Mouse (Mus musculus) lung, postnatal 0 days (tissue): Measurements from ENCODE around the gene Slfn5. TPM values are rescaled to one million over a fixed set of nuclear protein-coding genes. Genes with fewer than 3 reads are reported as not detected.

ENCODE experiments used
- ATAC-seq: fragments of 200-750 bp; cut with Nextera tagmentation; 2 replicates; pipeline ENCODE4 v1.8.0; 2017; ENCODE audit warnings: moderate library complexity
- DNase-seq: peaks from one replicate; pipeline ENCODE4 v3.0.0-alpha.2; 2016; ENCODE audit warnings: low spot score
- H3K27ac ChIP-seq: fragments of 300-500 bp; sonication (generic); 2 replicates; pipeline ENCODE4 v1.5.1; 2014; ENCODE audit warnings: antibody characterized with exemption, mild to moderate bottlenecking, low read length, mixed read lengths
- H3K27me3 ChIP-seq: fragments of 300-500 bp; sonication (generic); replicated peaks from 2 replicates; pipeline ENCODE4 v1.6.1; 2014; ENCODE audit warnings: low read length, mixed read lengths; ENCODE audit not compliant: insufficient read depth
- H3K36me3 ChIP-seq: fragments of 300-500 bp; sonication (generic); 2 replicates; pipeline ENCODE4 v1.6.1; 2014; ENCODE audit warnings: low read length, mixed read lengths; ENCODE audit not compliant: insufficient read depth
- H3K4me1 ChIP-seq: fragments of 300-500 bp; sonication (generic); 2 replicates; pipeline ENCODE4 v1.6.1; 2014; ENCODE audit warnings: antibody characterized with exemption, low read depth, low read length, mixed read lengths; ENCODE audit not compliant: insufficient read depth
- H3K4me2 ChIP-seq: fragments of 300-500 bp; sonication (generic); replicated peaks from 2 replicates; pipeline ENCODE4 v1.6.1; 2014; ENCODE audit warnings: low read depth, mild to moderate bottlenecking, low read length, moderate library complexity, mixed read lengths
- H3K4me3 ChIP-seq: fragments of 300-500 bp; sonication (generic); 2 replicates; pipeline ENCODE4 v1.5.1; 2014; ENCODE audit warnings: low read depth, low read length
- H3K9ac ChIP-seq: fragments of 300-500 bp; sonication (generic); replicated peaks from 2 replicates; pipeline ENCODE4 v1.6.1; 2014; ENCODE audit warnings: low read depth, mild to moderate bottlenecking
- H3K9me3 ChIP-seq: fragments of 300-500 bp; sonication (generic); 2 replicates; pipeline ENCODE4 v1.6.1; 2016; ENCODE audit warnings: low read length, mixed read lengths
- CTCF ChIP-seq: IDR thresholded peaks from 2 replicates; pipeline ENCODE4 v1.5.1; 2016; ENCODE audit warnings: antibody characterized with exemption, mild to moderate bottlenecking
- EP300 ChIP-seq: IDR thresholded peaks from 2 replicates; pipeline ENCODE4 v1.6.1; 2016; ENCODE audit warnings: antibody characterized with exemption, mild to moderate bottlenecking, control low read depth
- WGBS: fragments of 180-500 bp; shearing (Covaris S2); extraction: QIAGEN DNeasy Blood & Tissue Kit; methylation state at CpG from one replicate; pipeline ENCODE4 v1.1.7; 2014; 5-methylcytosine and 5-hydroxymethylcytosine counted together
- polyA plus RNA-seq: library from polyadenylated mRNA; unstranded; fragments of >200 nt; fragmentation: Nextera tagmentation; extraction: Ambion mirVana; gene quantifications from 2 replicates; pipeline ENCODE4 v1.2.1, GENCODE M21; 2015

Slfn5 gene
- polyA plus RNA-seq = 25.8 and 29.9 TPM in 2 replicates

- peak within 1 kb of the TSS; percentile 45 for H3K4me2 ChIP-seq
- no peaks in the 10 kb centered on the region; the same call in 1 of the 2 replicates for H3K27me3 ChIP-seq
- peak; percentile 79 for ATAC-seq
- peak within 1 kb of the TSS; percentile 50 for H3K4me3 ChIP-seq
- no peaks in the 10 kb centered on the region for H3K4me1 ChIP-seq
- DNase-seq = peak; percentile 58
- H3K9ac ChIP-seq = peak within 1 kb of the TSS; percentile 56
- H3K36me3 ChIP-seq = no peaks in the 10 kb centered on the region
- 5% methylated on average over 10 of the region's 10 CpGs for WGBS
- H3K9me3 ChIP-seq = no peaks in the 10 kb centered on the region
- peak within 1 kb of the TSS; percentile 86 for H3K27ac ChIP-seq
- TF ChIP-seq CTCF = no peak
- no peak; the same call in 1 of the 2 replicates for TF ChIP-seq EP300
Observed at GRCm38 (mm10) chr11:82950736-82951481, at the start of gene Slfn5. Slfn5 (plus strand) TSS chr11:82951349.

DNA sequence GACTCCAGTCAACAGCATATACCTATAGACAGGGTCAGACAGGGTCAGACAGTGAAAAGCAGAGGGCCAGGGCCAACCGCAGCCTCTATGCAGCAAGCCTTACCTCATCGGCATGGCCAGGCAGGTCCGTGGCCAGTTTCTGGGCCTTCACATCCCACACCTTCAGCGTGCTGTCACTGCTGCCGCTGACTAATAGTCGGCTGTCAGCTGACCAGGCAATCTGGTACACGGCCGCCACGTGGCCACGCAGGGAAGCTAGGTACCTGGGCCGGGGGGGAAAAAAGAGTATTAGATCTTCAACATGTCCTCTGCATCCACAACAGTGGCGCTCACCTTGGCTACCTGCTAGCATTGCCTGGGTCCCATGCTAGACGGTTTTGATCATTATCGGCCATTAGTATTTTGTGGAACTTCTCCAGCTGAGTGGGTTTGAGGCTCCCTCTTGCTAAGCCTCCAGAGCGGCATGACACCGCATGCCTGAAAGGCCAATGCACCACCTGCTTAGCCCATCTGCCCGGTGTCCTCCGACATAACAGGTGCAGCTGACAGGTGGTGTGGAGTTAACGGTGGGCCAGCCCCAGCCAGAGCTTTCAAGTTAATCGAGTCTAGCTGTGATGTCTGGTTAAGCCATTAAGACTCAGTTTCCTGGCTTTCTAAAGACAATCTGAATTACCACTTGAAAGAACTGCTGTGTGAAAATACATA, 49.4 kb upstream of the Slfn5 start:
- DNase-seq (no peak), ATAC-seq (no peak)
- H3K36me3 ChIP-seq = peaks cover 5% of the 10 kb centered on the region
- 91% methylated on average over 20 of the region's 20 CpGs for WGBS
- no peak overlapping the region for H3K4me3 ChIP-seq
- H3K9ac ChIP-seq = no peak overlapping the region
- H3K27ac ChIP-seq = no peak overlapping the region
- TF ChIP-seq EP300 (no peak), CTCF (no peak)
- H3K4me1 ChIP-seq = no peaks in the 10 kb centered on the region
- H3K9me3 ChIP-seq = no peaks in the 10 kb centered on the region
- H3K4me2 ChIP-seq = no peak overlapping the region
- H3K27me3 ChIP-seq = no peaks in the 10 kb centered on the region

DNA sequence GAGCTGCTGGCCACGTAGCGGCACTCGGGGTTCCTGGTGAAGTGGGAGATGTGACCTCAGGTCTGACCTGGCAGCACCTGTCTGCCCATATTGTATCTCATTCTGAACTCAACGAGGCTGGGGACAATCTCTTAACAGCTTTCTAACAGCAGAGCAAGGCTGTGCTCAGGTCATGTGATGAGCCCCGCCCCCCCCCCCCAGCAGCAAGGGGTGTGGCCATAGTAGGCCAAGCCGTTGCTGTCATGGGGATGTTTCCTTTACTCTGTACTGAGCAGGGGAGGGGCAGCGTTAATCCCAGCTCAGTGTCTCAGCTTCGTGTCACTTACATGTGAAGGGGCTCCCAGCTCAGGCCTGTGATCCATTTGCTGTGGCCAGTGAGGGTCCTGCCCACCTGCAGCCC, 46.2 kb upstream of the Slfn5 start:
- no peak overlapping the region for H3K27ac ChIP-seq
- no peak for DNase-seq
- H3K4me1 ChIP-seq = peaks cover 6% of the 10 kb centered on the region; the same call in 1 of the 2 replicates
- no peak overlapping the region for H3K9ac ChIP-seq
- no peaks in the 10 kb centered on the region for H3K27me3 ChIP-seq
- TF ChIP-seq CTCF (no peak), EP300 (no peak)
- no peaks in the 10 kb centered on the region for H3K9me3 ChIP-seq
- H3K4me2 ChIP-seq = no peak overlapping the region
- peaks cover 5% of the 10 kb centered on the region for H3K36me3 ChIP-seq
- ATAC-seq = no peak
- WGBS = 65% methylated on average over 8 of the region's 8 CpGs
- H3K4me3 ChIP-seq = no peak overlapping the region

- Histone ChIP-seq H3K4me2 (no peak overlapping the region), H3K27ac (no peak overlapping the region), H3K4me3 (no peak overlapping the region), H3K4me1 (peaks cover 6% of the 10 kb centered on the region; the same call in 1 of the 2 replicates), H3K9ac (no peak overlapping the region), H3K9me3 (no peaks in the 10 kb centered on the region), H3K36me3 (peaks cover 5% of the 10 kb centered on the region), H3K27me3 (no peaks in the 10 kb centered on the region)
- no peak for TF ChIP-seq EP300
- TF ChIP-seq CTCF = no peak
- 79% methylated on average over 5 of the region's 5 CpGs for WGBS
- no peak for DNase-seq
- no peak for ATAC-seq
Observed at GRCm38 (mm10) chr11:82905816-82906215, 45.3 kb upstream of the Slfn5 start.

DNA sequence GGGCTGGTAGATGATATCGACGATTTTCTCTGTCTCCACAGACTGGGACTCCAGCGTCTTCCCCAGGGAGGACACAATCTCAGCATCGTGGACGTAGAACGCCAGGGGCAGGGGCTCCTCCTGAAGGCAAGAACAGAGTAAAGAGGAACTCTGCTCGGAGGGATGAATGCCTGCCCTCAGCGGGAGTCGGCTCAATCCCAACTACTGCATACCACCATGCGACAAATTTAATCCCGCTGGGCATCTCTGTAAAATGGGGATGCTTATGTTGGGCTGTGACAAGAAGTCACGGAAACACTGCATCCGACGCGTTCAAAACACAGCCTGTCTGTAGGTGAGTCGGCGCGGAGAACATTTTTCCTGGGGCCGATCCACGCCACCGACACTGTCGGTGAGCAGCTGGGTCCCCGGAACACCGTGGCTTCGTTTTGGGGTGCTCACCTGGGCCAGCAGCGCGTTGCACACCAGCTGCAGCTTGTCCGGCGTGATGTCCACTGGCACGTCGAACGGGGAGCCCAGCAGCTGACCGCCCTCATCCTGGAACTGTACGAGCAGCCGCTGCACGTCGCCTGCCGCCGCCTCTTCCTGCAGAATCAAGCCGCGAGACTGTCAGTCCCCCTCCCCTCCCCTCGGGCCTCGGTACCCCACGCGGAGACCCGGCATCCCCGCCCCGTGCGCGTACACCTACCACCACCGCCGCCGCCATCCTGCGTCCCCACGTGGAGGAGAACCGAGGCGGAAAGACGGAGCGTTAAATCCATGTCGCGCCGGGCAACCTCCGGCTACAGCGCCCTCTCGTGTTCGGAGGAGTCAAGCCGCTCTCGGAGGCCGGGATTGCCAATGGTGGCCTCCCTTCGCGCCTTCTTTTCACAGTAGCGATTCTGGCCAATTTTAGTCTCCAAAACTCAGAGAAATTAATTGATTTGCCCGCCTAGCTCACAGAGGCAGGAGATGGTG, 43.2 kb upstream of the Slfn5 start, which contains the start of gene Nle1:
Gene Nle1, minus strand, starts transcription at position 761 of the 957 bp plus-strand sequence.
- peaks cover 2% of the 10 kb centered on the region for H3K36me3 ChIP-seq
- peaks cover 6% of the 10 kb centered on the region; the same call in 1 of the 2 replicates for H3K4me1 ChIP-seq
- H3K27ac ChIP-seq = no peak within 1 kb of the TSS
- DNase-seq = peak; percentile 94
- H3K4me3 ChIP-seq = peak within 1 kb of the TSS; percentile 64
- TF ChIP-seq EP300 (no peak), CTCF (peak; percentile 96)
- no peaks in the 10 kb centered on the region for H3K9me3 ChIP-seq
- WGBS = 1% methylated on average over 72 of the region's 73 CpGs
- peak within 1 kb of the TSS; percentile 83 for H3K4me2 ChIP-seq
- peak; percentile 87 for ATAC-seq
- no peaks in the 10 kb centered on the region for H3K27me3 ChIP-seq
- peak within 1 kb of the TSS; percentile 65 for H3K9ac ChIP-seq
